Mouse (Mus musculus): ENCODE measurements around the gene Hist1h4h.

The Hist1h4h gene

DNA sequence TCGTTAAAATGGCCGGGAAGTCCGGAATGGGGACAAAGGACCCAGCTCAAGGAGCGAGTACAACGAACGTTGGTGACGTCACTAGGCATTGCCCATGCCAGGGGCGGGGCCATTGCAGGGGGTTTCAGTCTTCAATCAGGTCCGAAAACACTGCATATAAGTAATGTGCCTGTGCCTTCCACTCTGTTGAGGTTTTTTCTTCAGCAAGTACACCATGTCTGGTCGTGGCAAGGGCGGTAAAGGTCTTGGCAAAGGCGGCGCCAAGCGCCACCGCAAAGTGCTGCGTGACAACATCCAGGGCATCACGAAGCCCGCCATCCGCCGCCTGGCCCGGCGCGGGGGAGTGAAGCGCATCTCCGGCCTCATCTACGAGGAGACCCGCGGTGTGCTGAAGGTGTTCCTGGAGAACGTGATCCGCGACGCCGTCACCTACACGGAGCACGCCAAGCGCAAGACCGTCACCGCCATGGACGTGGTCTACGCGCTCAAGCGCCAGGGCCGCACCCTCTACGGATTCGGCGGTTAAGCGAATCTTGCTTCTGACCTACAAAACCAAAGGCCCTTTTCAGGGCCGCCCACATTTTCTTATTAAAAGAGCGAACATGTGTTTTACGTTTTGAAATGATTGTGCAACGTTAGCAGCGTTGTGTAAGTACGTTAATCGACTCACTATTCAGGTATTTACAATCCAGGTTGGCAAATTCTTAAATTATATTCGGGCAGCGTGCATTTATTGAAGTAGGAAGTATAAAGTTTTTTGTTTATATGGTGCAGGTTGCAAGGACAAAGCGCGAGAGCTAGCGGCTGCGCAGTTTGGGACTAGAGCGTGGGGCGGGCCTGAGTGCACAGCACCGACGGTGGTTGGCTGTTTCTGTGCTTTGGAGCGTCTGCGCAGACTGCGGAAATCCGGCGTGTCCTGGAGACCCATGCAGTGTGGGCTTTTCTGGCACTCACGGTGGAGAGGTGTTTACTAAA is at the start of gene Hist1h4h:
Gene Hist1h4h, plus strand, starts transcription at position 150 of the 975 bp plus-strand sequence.
- in situ Hi-C loops (cut with MseI, MboI) = no loop called here

DNA sequence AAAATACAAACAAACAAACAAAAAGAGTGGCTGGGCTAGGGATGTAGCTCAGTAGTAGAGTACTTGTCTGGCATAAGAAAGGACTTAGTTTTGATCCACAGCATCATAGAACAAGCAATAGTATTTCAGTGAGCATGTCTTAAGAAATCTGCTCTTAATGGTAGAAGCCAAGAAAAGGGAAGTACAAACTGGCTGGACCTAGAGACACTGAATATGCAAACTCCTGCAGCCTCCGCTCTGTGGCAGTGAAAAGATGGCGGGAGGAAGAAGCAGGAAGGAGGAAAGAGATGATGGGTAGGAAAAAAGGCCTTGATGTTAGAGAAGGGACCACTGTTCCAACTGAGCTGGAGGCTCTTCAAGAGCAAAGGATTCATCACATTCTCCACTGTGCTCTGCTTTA is 47.7 kb upstream of the Hist1h4h start:
- in situ Hi-C loops (cut with MseI, MboI) = no loop called here

DNA sequence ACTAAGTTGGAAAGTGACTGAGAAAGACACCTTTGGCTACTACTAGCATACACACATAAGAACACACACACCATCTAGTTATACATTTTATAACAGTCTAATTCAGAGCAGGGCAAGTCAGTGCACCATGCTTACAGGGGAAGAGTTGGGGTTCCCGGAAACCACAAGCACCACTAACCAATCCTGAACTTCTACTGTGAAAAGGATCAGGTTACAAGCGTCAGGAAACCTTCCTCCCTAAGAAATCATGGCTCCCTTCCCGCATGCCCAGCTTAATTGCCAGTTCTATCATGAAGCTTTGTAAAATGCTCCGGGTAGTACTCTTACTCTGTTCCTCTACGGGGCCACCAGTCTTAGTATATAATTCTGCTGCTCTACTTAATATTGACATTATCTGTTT is 45.6 kb upstream of the Hist1h4h start:
- in situ Hi-C loops (cut with MseI, MboI) = no loop called here

DNA sequence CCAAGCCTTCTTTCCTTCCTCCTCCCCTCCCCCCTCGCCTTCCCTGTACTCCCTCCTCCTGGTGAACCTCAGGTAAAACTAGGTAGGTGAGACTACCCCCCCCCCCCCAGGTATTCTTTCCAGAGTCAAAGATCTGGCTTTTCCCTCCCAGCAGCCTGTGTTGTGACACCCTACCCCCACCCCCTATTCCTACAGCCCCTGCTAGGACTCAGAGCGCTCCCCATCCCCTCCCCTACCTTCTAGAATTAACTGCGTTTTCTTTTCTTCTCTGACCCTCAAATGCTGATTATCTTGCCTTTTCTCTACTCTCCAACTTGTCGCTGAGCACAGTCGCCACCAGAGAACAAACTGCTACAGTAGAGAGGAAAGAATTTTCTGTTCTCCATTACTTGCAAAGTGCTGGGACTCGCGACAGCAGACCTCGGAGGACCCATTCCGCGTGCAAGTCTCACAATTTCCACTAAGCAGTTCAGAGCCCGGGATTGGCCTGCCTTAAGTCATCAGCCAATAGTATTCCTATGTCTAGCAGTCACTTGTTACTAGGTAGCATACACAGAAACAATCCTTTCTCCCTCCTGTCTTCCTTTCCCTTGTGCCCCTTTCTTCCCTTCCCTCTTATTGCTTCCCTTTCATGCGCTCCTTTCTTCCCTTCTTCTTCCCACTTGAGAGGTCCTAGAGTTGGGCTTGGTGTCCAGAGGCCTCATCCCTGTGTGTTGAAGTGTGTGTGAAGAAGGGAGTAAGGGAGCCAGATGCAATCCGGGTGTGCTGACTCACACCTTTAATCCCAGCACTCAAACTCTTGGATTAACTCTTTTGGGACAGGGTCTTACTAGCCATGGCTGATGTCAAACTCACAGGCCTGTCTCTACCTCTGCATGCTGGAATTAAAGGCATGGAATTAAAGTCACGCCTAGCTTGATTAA is 42.2 kb upstream of the Hist1h4h start, which contains the start of gene Btn2a2:
Gene Btn2a2, minus strand, starts transcription at position 458 of the 923 bp plus-strand sequence.
- in situ Hi-C loops (cut with MseI, MboI) = no loop called here

DNA sequence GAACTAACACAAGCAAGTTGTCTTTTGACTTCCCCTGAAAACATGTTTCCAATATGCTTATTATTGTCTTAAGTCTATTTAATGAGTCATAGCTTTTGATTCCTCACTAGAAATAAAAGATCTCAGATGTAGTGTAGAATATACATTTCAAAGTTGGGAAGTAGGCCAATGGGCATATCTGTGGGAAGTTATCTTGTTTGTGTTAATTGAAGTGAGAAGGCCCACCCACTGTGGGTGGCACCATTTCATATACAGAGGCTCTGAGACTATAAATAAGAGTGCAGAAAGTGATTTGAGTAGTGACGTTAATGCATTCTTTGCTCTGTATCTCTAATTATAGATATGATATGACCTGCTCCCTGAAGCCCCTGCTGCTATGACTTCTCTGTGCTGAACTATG is 40.0 kb upstream of the Hist1h4h start:
- in situ Hi-C loops (cut with MseI, MboI) = no loop called here

DNA sequence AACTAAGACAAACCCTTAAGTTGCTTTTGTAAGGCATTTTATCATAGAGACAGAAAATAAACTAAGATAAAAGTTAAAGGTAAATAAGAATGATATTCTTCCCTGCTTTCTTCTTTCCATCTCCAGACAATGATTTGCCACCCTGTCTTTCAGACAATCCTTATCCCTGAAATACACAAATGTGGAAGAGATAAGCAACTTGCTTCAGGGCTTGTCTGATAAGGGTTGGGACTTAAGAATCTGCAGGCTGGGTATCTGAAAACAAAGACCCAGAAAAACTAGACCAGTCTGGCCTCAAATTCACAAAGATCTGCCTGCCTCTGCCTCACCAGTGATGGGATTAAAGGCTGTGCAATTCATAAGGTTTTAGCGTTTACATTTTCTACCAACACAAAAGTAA is 39.6 kb upstream of the Hist1h4h start:
- in situ Hi-C loops (cut with MseI, MboI) = no loop called here

DNA sequence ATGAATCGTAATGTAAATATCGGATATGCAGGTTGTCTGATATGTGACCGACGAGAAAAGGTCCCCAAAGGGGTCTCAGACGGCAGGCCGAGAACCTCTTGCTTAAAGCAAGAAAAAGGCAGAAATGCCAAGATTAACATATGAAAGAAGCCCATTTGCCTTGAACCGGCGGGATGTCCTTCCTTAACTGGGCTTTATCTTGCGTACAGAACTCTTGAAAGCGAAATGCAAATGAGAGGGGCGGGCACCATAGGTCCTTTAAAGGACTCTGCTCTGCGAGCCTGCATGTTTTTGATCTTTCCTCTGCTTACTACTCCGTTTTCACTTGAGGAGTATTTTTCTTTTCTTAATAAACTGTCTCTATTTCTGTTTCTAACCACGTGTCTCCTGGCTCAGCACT is 38.9 kb upstream of the Hist1h4h start:
- in situ Hi-C loops (cut with MseI, MboI) = no loop called here

DNA sequence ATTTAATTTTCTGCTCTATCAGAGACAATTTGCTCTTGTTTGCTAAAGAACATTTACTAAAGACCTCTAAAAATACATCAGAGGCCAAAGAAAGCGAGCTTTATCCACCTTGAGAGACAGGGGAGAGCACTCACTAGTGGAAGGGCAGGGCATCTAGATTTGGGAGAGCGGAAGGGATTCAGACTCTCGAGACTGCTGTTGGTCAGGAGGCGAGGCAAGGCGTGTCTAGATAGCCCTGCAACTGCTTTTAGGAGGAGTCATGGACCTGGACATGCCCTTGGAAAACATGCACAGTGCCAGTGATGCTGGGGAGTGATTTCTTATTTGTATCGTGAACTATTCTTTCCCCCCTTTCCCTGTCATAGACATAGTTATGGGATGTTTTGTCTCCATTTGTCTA is 35.3 kb upstream of the Hist1h4h start:
- in situ Hi-C loops (cut with MseI, MboI) = no loop called here

DNA sequence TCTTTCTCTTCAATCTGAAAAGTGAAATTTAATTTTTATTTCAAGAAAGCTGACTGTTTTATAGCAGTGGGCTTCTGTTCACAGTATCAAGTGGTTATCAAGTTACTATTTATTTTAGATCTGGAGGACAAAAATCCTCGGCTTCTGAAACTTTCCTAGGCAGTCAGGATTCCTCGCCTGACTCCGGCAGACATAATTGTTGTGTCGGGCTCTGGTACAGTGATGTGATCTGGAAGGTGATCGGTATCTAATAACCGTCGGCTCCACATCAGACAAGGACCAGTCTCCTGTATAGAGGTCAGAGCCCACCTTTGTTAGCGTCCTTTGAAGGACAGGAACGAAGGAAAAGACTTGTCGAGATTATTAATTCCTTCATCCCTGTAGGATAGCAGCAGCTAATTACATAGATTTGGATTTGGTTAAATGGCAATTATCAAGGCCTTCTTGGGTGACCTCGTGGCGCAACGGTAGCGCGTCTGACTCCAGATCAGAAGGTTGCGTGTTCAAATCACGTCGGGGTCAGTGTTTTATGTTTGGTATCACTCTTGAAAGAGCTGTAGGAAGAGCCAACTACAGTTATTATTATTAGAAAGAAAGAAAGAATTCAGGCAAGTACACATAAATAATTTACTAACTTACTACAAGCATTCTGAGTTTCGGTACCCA is 33.1 kb upstream of the Hist1h4h start:
- in situ Hi-C loops (cut with MseI, MboI) = no loop called here

DNA sequence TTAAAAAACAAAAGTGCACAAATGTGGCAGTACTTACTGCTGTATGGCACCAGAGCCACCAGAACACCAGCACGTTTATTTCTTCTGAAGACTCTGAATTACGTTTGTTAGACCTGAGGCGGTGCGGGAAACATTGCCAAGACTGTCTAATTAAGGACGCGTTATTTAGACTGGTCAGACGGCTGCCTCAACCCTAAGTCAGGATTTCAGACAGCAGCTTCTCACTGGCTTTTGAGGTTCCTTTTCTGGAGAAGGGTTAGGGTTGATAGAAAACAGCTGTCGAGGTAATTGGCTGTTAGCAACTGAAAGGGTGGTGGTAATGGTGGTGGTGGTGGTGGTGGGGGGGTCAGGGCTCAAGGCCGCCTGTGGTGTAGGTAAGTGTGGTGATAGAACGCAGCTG is 32.2 kb upstream of the Hist1h4h start:
- in situ Hi-C loops (cut with MseI, MboI) = no loop called here

DNA sequence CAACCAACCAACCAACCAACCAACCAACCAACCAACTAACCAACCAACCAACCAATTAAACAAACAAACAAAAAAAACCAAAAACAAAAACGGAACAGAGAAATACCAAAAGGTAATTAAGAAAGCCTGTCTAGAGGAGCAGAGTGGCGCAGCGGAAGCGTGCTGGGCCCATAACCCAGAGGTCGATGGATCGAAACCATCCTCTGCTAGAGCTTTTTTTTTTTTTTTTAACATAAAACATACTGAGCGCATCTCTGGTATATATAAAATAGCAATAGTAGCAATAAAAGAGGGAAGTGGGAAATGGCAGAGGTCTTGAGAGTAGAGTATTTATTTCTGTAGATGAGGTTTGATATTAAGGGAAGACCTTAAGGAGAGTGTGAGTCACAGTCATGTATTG is 30.9 kb upstream of the Hist1h4h start:
- in situ Hi-C loops (cut with MseI, MboI) = loop anchor here in 1 of 2 experiments (25.0 kb wide), 1 partner anchor 1463 kb away; the partner anchor contains the start of genes Hist1h2ag, Hist1h2ah, Hist1h2bj and Hist1h2bk

DNA sequence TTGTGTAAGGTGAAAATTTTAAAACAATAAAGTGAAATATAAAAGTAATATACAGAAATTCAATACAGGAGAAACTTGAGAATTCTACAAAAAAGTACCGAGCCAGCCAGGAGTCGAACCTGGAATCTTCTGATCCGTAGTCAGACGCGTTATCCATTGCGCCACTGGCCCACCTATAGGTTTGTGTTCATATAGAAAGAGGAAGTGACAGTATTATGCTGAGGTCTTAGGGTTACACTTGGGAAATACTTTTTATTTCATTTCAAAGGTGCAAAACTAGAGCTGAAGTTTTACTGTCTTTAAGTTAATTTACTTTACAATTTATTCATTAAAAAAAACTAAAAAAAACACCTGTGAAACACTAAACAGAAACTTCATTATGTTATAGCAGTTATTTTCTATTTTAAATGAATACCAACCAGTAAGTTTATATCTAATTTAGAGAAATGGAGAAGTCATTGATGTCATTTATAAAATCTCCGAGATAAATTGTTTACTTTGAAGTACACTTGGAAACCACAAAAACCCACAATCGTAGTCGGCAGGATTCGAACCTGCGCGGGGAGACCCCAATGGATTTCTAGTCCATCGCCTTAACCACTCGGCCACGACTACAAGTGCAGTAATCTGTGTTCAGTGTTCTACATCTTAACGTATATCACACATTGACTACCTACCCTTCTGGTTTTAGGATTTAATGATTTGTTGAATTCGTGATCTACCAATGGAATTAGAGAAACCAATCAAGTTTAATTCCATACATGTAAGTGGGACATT is 30.2 kb upstream of the Hist1h4h start:
- in situ Hi-C loops (cut with MseI, MboI) = loop anchor here in 1 of 2 experiments (25.0 kb wide), 1 partner anchor 1463 kb away; the partner anchor contains the start of genes Hist1h2ag, Hist1h2ah, Hist1h2bj and Hist1h2bk

DNA sequence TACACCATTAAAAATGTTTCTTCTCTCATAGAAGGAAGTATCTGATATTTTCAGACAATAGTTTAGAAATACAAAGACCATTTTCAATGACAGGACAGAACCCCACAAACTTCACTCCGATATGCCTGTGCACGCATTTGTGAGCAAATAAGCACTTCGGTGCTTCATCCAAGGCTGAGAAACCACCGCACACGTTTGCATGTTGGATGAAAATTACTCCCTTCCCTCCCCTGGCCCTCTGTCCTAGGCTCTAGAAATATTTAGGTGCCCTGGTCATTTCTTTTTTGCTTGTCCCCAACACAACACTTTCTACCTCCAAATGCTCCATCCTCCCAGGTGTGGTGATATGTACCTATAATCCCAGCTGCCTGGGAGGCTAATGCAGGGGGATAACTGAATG is 29.3 kb upstream of the Hist1h4h start:
- in situ Hi-C loops (cut with MseI, MboI) = loop anchor here in 1 of 2 experiments (25.0 kb wide), 1 partner anchor 1464 kb away; the partner anchor contains the start of genes Hist1h2ag, Hist1h2ah, Hist1h2bj and Hist1h2bk

DNA sequence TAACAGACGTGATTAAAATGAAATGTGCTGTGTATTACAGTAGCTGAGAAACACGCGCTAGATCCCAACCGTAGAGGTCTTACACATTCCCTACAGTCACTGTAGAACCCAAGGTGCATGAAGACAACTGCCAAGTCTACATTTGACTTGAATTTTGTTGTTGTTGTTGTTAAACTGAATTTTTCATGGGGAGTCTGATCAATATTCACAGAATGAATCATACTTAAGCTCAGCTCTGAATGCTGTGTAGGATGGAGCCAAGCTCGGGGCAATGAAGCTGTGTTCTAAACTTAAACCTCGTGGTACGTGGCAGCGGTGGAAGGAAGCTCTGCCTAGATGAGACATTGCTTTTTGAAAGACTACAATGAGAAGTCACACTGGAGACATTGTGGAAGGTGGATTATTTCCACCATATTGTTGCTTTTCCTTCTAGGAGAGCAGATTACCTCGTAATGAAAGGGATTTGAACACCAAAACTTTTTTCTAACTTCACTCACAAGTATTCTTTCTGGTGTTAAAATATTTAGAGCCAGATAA is 28.8 kb upstream of the Hist1h4h start:
- in situ Hi-C loops (cut with MseI, MboI) = loop anchor here in 1 of 2 experiments (25.0 kb wide), 1 partner anchor 1465 kb away; the partner anchor contains the start of genes Hist1h2ag, Hist1h2ah, Hist1h2bj and Hist1h2bk

DNA sequence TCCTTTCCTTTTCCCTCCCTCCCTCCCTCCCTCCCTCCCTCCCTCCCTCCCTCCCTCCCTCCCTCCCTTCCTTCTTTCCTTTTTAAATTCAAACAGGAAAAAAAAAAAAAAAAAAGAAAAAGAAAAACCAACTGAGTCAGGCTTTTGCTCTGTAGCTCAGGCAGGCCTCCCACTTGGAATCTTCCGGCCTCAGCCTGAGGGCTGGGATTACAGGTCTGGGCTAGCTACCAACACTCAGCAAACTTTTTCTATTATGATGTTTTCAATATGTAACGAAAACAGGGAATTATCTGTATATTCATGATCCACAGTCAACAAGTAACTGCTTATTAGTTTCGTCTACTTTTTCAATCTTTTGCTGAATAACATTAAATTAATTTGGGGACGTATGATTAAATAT is 27.9 kb upstream of the Hist1h4h start:
- in situ Hi-C loops (cut with MseI, MboI) = loop anchor here in 1 of 2 experiments (25.0 kb wide), 1 partner anchor 1466 kb away; the partner anchor contains the start of genes Hist1h2ag, Hist1h2ah, Hist1h2bj and Hist1h2bk

DNA sequence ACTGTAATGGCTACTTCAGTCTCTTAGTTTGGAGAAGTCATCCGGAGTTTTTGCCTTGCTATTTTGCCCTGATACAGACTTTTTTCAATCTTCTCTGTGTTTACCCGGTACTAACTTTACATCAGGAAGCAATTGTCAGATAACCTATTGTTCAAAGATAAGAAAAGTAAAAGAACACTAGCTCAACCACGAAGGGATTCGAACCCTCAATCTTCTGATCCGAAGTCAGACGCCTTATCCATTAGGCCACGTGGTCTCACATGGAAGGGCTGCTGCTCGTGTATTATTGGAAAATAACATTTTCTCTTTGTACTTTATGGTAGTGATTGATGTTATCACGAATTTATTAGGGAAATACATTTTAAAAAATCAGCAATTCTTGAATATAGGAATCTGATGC is 27.1 kb upstream of the Hist1h4h start:
- in situ Hi-C loops (cut with MseI, MboI) = loop anchor here in 1 of 2 experiments (25.0 kb wide), 1 partner anchor 1466 kb away; the partner anchor contains the start of genes Hist1h2ag, Hist1h2ah, Hist1h2bj and Hist1h2bk

DNA sequence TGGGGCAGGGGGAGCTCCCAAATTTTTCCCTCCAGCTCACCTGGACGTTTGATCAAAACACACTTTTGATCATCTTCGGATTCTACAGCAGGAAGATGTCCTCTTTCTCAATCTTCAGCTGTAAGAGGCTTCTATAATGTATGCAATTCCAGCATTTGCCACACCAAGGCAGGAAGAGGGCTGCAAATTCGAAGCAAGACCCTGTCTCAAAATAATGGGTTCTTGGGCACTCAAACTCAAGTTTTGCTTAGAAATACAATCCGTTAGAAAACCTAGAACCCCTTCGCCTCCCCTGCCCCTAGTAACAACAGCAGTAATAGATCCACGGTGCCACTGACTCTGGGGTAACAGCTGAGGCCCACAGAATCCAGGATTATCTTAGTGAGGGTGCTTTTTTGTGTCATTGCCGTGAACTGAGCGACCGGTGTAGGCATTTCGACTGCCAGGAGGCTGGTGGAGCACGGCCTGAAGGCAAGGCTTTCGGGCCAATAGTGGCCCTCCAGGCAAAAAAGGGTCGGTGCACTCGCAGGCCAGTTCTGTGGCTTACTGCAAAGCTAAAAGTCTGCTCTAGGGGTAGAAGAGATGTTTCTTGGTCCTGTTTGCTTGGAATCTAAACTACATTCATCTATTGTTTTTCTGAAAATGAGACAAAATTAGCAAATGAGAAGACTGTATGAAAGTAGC is 25.0 kb upstream of the Hist1h4h start:
- in situ Hi-C loops (cut with MseI, MboI) = loop anchor here in 1 of 2 experiments (25.0 kb wide), 1 partner anchor 1469 kb away; the partner anchor contains the start of genes Hist1h2ag, Hist1h2ah, Hist1h2bj and Hist1h2bk

DNA sequence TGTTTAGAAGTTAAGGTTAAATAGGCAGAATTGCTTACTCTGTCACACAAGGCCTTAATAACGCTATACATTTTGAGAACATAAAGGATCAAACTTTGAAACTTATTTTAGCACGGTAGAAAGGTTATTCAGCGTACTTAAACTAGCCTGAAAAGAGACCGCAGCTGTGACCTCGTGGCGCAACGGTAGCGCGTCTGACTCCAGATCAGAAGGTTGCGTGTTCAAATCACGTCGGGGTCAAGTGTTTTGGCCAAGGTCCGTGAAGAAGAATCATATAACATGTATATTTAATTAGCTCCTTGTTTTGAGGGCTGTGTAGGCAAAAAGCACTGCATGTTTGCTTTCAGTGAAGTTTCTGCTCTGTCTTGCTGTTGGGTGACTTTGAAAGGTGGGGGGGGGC is 24.5 kb upstream of the Hist1h4h start:
- in situ Hi-C loops (cut with MseI, MboI) = loop anchor here in 1 of 2 experiments (25.0 kb wide), 1 partner anchor 1469 kb away; the partner anchor contains the start of genes Hist1h2ag, Hist1h2ah, Hist1h2bj and Hist1h2bk

Data from mouse trophoblast stem cell (cell line).